Mouse (Mus musculus) forebrain, embryonic 12.5 days (tissue): ENCODE measurements around the gene Asb8. TPM values are rescaled to one million over a fixed set of nuclear protein-coding genes. Genes with fewer than 3 reads are reported as not detected.

ENCODE experiments used
- ATAC-seq: fragments of 200-750 bp; cut with Nextera tagmentation; 2 replicates; pipeline ENCODE4 v1.8.0; 2017; ENCODE audit warnings: moderate TSS enrichment; ENCODE audit not compliant: low FRiP score
- H3K27ac ChIP-seq: fragments of 300-500 bp; sonication (generic); 2 replicates; pipeline ENCODE4 v1.5.1; 2016; ENCODE audit warnings: mild to moderate bottlenecking
- H3K27me3 ChIP-seq: fragments of 300-500 bp; sonication (generic); 2 replicates; pipeline ENCODE4 v1.6.1; 2016; ENCODE audit warnings: mild to moderate bottlenecking
- H3K36me3 ChIP-seq: fragments of 300-500 bp; sonication (generic); replicated peaks from 2 replicates; pipeline ENCODE4 v1.6.1; 2016; ENCODE audit warnings: mild to moderate bottlenecking
- H3K4me1 ChIP-seq: fragments of 300-500 bp; sonication (generic); 2 replicates; pipeline ENCODE4 v1.6.1; 2016
- H3K4me2 ChIP-seq: fragments of 300-500 bp; sonication (generic); 2 replicates; pipeline ENCODE4 v1.6.1; 2016; ENCODE audit warnings: mild to moderate bottlenecking, moderate library complexity
- H3K4me3 ChIP-seq: fragments of 300-500 bp; sonication (generic); replicated peaks from 2 replicates; pipeline ENCODE4 v1.5.1; 2016; ENCODE audit warnings: mild to moderate bottlenecking
- H3K9ac ChIP-seq: fragments of 300-500 bp; sonication (generic); 2 replicates; pipeline ENCODE4 v1.6.1; 2016; ENCODE audit warnings: mild to moderate bottlenecking
- H3K9me3 ChIP-seq: fragments of 300-500 bp; sonication (generic); 2 replicates; pipeline ENCODE4 v1.6.1; 2016
- WGBS: fragments of 180-500 bp; shearing (Covaris S2); methylation state at CpG from one replicate; pipeline ENCODE4 v1.1.7; 2016; 5-methylcytosine and 5-hydroxymethylcytosine counted together
- polyA plus RNA-seq: library from polyadenylated mRNA; unstranded; fragments of >200 nt; fragmentation: Nextera tagmentation; extraction: Ambion mirVana; gene quantifications from 2 replicates; pipeline ENCODE4 v1.2.1, GENCODE M21; 2016

Asb8 gene
- polyA plus RNA-seq, 1 experiment from 2014 or later = 38.4 TPM

DNA sequence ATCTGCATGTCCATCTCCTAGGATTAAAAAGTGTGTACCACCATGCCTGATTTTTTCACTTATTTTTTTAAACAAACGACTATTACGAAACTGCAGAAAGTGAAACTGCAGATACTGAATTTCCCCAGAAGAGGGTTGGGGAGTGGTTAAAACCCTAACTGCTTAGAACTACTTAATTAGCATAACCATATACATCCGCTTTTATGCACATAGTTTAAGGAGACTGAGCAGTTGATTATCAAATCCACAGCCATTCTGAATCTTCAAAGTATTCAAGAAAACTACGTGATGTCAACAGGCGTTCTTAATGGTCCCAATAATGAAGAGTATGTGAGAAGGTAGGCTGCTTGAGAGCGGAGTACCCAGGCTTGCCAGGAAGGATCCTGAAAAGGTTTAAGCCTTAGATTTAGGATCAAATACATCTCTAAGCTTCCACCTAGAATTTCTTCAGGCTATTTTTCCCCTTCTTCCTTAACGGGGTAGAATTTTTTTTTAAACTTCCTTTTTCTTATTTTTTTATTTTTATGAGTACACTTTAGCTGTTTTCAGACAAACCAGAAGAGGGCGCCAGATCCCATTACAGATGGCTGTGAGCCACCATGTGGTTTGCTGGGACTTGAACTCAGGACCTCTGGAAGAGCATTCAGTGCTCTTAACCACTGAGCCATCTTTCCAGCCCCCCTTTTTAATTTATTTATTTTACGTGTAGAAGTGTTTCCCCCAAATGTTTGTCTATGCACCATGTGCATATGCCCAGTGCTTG lies 75.8 kb downstream of the Asb8 start:
- H3K9me3 ChIP-seq = no peaks in the 10 kb centered on the region
- H3K27me3 ChIP-seq = no peaks in the 10 kb centered on the region
- no peak for ATAC-seq
- no peak overlapping the region for H3K4me3 ChIP-seq
- H3K27ac ChIP-seq = no peak overlapping the region
- WGBS = 79% methylated on average over 9 of the region's 9 CpGs
- H3K4me2 ChIP-seq = no peak overlapping the region
- peaks cover 21% of the 10 kb centered on the region for H3K36me3 ChIP-seq
- H3K9ac ChIP-seq = no peak overlapping the region
- H3K4me1 ChIP-seq = peaks cover 19% of the 10 kb centered on the region

DNA sequence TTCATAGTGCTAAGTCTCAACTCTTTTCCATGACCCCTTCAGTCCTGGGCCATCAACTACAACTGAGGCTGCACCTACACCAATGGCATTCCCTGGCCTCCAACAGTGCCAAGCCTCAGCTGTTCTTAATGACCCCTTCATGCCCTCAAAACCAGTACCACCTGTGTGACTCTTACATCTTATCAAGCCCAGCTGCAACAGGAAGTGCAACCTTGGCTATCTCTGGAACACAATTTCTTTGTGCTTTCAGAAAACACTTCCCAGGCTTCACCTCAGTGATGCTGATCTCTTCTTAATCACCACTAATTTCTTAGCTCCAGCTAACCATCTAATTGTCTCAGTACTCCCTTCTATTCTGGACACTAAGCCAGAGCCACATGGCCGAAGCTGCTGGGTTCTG lies 76.5 kb downstream of the Asb8 start:
- no peak overlapping the region for H3K4me2 ChIP-seq
- WGBS = 81% methylated on average over 1 of the region's 1 CpGs
- no peak for ATAC-seq
- H3K4me1 ChIP-seq = peaks cover 18% of the 10 kb centered on the region
- H3K27me3 ChIP-seq = no peaks in the 10 kb centered on the region
- peaks cover 26% of the 10 kb centered on the region for H3K36me3 ChIP-seq
- no peak overlapping the region for H3K4me3 ChIP-seq
- no peak overlapping the region for H3K27ac ChIP-seq
- H3K9ac ChIP-seq = no peak overlapping the region
- no peaks in the 10 kb centered on the region for H3K9me3 ChIP-seq

Other genes starting within 250 kb of the Asb8 start
- 41.5 and 44.9 TPM in 2 replicates for gene Tmem106c, start 201.4 kb downstream of the Asb8 start, polyA plus RNA-seq
- 112 and 122 TPM in 2 replicates for gene Col2a1, start 160.9 kb downstream of the Asb8 start, polyA plus RNA-seq
- 52.5 and 56.6 TPM in 2 replicates for gene Pfkm, start 73.0 kb downstream of the Asb8 start, polyA plus RNA-seq
- 39.6 and 44.3 TPM in 2 replicates for gene Senp1, start 71.9 kb downstream of the Asb8 start, polyA plus RNA-seq
- 15.9 and 19.6 TPM in 2 replicates for gene Ccdc184, start 1.5 kb upstream of the Asb8 start, polyA plus RNA-seq
- not detected in 2 replicates for gene Olfr288, start 29.9 kb upstream of the Asb8 start, polyA plus RNA-seq
- not detected in 2 replicates for gene Gm44579, start 55.4 kb upstream of the Asb8 start, polyA plus RNA-seq
- gene Olfr287, start 55.4 kb upstream of the Asb8 start, polyA plus RNA-seq = not detected in 2 replicates
- not detected in 2 replicates for gene Olfr286, start 68.8 kb upstream of the Asb8 start, polyA plus RNA-seq
- gene H1fnt, start 91.7 kb upstream of the Asb8 start, polyA plus RNA-seq = not detected in 2 replicates
- gene Zfp641, start 130.5 kb upstream of the Asb8 start, polyA plus RNA-seq = 2.4 and 2.8 TPM in 2 replicates
- not detected in 2 replicates for gene Olfr285, start 151.7 kb upstream of the Asb8 start, polyA plus RNA-seq
- not detected in 2 replicates for gene Olfr284, start 175.4 kb upstream of the Asb8 start, polyA plus RNA-seq
- 0.08 TPM in 1 of 2 replicates, not detected in the other for gene Olfr283, start 215.3 kb upstream of the Asb8 start, polyA plus RNA-seq